Mouse (Mus musculus): ENCODE data around the gene Ahcyl2. TPM values are rescaled to one million over a fixed set of nuclear protein-coding genes. Genes with fewer than 3 reads are reported as not detected.
A peak's percentile ranks its signal among the peaks of the same experiment; 100 is the strongest.
"Not testable (repeated sequence)": the region's sequence is repeated elsewhere in the genome, so short reads cannot be mapped to it uniquely, and the experiment has no call there.

Ahcyl2 gene
- total RNA-seq (2021), result 100 to 1,000 TPM; 114 to 137 TPM

DNA sequence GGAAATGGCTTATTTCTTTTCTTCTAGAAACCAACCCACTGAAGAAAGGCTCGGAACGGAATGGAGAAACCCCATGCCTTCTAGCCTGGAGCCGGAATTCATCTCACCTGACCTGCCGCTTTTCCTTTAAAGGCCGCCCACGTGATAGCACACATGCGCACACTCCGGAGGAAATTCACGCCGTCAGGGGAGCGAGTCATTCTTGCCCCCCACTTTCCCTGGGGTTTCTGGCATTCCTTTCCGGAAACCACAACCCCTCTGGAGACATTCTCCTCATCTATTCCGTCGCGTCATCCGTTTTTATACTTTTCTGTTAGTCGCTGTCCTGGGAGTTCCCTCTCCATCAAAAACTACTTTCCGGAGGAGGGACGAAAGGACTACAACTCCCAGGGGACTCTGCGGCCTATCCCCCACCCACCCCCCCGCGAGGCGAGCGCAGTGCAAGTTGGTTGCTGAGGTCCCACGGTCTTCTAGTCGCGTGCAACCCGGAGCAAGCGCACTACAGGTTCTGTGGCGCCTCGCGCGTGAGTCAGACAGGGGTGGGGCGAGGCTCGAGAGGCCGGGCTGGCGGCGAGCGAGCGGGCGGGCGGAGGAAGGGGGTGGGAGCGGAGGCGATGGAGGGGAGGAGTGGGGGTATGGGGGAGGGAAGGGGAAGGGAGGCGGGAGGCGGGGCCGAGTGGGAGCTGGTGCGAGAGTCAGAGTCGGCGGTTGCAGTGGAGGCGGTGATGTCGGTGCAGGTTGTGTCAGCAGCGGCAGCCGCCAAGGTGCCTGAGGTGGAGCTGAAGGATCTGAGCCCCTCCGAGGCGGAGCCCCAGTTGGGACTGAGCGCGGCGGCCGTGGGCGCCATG is at the start of gene Ahcyl2:
Gene Ahcyl2, plus strand, starts transcription at position 199 of the 848 bp plus-strand sequence.
- intact Hi-C loops (cut with DNase I), result loop anchor here (2.0 to 5.0 kb wide), 2 partner anchors 47 to 279 kb away; partner anchors contain the start of gene Nrf1

DNA sequence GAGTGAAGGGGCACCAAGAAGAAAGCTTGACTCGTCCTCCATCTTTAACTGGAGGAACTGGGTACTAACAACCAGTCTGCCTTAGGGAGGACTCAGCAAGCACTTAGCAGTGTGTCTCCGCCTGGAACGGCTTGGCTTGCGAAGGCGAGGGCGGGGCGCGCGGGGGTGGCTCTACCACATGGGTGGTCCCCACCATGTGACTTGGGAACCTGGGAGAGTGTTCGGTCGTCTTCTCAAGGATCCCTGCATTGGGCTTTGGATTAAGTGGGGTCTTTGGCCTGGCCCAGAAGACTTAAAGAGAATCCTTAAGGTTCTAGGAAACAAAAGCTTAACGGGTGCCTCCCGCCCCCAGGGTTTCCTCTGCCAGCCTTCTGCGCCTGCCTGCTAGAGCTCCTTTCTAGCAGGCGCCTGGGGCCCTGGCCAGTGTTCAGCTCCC is 48.9 kb upstream of the Ahcyl2 start:
- intact Hi-C loops (cut with DNase I), result no loop called here
- peak; percentile 66 to 83 for DNase-seq (ENCODE audit: low spot score in 2 of 2)

More for the DNA sequence above, at the start of gene Ahcyl2:
- peak; percentile 95 to 98 for DNase-seq (ENCODE audit: low spot score in 2 of 2)

DNA sequence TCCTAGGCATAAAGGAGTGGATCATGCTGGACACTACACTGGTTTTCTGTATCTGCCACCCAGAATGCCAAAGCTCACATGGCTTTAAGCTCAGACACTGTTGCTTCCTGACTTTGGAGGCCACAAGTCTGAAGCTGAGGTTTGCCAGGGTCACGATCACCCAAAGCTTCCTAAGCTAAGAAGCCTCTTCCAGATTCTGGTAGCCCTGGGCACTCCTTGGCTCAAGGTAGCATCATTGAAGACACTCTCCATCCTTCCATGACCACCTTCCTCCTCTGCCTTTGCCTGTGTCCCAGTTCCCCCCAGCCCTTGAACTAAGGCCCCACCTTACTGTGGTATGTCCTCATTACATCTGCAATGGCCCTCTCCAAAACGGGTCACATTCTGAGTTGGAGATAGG is 45.9 kb upstream of the Ahcyl2 start:
- DNase-seq (ENCODE audit: low spot score in 2 of 2), result no peak
- intact Hi-C loops (cut with DNase I), result no loop called here

DNA sequence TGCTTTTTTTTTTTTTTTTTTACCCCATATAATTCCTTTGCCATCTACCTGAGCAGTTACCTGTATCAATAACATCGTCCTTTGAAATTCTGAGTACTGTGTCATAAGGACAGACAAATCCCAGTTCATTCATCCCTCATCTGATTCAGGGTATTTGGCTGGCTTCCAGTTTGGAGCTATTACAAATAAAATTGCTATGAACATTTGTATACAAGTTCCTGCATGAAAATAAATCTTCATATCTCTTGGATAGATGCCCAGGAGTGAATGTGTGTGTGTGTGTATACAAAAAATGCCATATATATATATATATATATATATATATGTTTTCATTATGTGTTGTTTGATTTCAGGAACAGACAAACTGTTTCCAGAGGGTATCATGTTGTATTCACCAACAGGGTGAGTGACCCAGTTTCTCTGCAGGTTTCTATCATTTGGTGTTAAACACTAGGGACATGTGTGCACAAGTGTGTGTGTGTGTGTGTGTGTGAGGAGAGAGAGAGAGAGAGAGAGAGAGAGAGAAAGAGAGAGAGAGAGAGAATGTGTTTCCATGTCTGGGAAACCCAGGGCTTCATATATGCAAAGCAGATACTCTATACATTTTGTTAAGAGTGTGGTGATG is 41.1 kb upstream of the Ahcyl2 start:
- intact Hi-C loops (cut with DNase I), result no loop called here
- DNase-seq (ENCODE audit: low spot score in 2 of 2), result no peak

DNA sequence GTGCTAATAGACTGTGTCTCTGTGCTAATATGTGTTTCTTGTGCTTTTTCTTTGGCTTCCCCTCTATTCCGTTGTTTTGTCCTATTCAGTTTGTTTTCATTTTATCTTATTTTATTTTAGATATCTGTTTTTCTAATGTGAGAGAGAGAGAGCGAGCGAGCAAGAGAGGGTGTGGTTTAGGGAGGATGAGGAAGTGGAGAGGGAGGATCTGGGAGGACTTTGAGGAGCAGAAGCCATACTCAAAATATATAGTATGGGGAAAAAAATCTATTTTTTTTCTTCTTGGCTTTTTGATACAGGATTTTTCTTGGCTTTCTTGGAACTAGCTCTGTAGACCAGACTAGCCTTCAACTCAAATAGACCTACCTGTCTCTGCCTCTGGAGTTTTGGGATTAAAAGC is 39.8 kb upstream of the Ahcyl2 start:
- intact Hi-C loops (cut with DNase I), result no loop called here

DNA sequence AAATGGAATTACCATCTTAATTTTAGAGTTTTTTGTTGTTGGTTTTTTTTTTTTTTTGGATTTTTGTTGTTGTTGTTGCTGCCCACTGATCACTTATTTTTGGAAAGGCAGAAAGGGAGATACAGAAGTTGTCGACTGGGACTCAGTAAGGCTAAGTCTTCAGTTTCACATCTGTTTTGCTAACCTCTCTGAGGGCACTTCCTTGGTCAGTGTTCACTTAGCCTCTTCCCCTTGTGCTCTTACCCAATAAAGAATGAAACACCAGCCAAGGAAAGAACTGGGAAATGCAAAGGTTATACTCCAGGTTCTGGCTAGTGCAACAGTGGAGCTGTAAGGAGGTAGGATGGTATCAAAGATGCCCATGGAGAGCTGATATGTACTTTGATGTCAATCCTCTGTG is 38.3 kb upstream of the Ahcyl2 start:
- DNase-seq (ENCODE audit: low spot score in 2 of 2), result no peak
- intact Hi-C loops (cut with DNase I), result no loop called here

More for the DNA sequence above, 39.8 kb upstream of the Ahcyl2 start:
- DNase-seq (ENCODE audit: low spot score in 2 of 2), result no peak

DNA sequence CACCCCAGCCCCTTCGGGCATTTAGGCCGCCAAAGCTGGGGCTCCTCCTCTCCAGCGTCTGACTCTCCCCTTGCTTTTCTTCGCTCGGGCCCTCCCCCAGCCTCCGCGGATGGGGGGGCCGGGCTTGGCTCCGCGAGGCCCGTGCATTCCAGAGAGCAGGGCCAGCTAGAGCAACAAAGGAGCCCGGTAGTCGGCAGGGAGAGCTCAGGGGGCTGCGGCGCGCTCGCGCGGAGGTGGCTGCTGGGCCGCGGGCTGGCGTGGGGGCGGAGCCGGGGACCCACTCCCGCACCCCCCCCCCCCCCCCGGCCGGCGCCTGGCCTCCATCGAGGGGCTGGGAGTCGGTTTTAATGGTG is 32.5 kb upstream of the Ahcyl2 start, which contains the start of gene Smo:
Gene Smo, plus strand, starts transcription at position 168 of the 353 bp plus-strand sequence.
- intact Hi-C loops (cut with DNase I), result no loop called here

DNA sequence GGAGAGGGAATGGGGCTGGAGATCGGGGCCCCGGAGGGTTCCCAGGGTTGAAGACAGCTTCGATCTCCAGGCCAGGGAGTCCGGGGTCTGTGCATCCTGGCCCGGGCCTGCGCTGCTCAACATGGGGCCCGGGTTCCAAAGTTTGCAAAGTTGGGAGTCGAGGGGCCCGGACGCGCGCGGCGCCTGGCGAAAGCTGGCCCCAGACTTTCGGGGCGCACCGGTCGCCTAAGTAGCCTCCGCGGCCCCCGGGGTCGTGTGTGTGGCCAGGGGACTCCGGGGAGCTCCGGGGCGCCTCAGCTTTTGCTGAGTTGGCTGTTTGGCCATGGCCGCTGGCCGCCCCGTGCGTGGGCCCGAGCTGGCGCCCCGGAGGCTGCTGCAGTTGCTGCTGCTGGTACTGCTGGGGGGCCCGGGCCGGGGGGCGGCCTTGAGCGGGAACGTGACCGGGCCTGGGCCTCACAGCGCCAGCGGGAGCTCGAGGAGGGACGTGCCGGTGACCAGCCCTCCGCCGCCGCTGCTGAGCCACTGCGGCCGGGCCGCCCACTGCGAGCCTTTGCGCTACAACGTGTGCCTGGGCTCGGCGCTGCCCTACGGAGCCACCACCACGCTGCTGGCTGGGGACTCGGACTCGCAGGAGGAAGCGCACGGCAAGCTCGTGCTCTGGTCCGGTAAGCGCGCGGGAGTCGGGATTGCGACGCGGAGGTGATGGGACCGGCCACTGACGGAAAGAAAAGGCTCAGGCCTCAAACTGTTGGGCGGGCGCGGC is 31.9 kb upstream of the Ahcyl2 start:
- intact Hi-C loops (cut with DNase I), result no loop called here
- DNase-seq (ENCODE audit: low spot score in 2 of 2), result peak in 1 of 2 experiments; percentile 25

More for the DNA sequence above, 32.5 kb upstream of the Ahcyl2 start, which contains the start of gene Smo:
- peak; percentile 22 to 33 for DNase-seq (ENCODE audit: low spot score in 2 of 2)

DNA sequence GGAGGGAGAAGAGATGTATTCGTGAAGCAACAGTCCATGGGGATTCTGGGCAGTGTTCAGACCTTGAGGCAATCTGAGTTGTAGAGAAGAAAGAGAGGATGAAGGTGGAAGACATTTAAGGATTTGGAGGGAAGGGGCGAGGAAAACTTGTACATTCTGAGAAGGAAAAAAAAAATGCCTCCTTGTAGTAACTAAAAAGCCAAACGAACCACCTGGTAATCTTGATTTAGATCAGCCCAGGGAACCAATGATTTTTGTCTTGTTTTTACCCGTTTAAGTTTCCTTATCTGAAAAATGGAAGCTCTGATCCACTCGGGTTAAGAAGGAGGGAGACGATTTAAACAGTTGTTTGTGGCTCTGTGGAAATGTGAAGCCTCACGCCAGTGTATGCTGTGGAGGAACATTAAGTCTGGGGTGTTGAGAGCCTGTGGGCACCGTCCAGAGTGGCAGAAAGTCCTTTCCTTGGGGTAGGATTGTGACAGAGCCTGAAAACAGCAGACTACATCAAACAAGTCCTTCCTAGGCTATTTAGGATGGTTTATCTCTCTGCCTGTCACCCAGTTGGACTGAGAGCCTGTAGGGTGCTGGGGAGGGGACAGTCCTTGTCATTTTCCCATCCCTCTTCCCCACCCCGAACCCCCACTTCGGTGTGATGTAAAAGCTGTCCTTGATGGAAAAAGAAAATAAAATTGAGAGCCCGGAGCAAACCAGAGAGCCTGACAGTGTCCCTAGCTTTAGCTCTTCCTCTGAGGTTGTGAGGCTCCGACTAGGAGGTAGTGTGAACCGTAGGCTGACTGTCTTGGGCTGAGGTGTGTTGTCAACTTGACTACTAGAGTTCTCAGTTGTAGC is 31.0 kb upstream of the Ahcyl2 start:
- intact Hi-C loops (cut with DNase I), result no loop called here
- DNase-seq (ENCODE audit: low spot score in 2 of 2), result no peak

DNA sequence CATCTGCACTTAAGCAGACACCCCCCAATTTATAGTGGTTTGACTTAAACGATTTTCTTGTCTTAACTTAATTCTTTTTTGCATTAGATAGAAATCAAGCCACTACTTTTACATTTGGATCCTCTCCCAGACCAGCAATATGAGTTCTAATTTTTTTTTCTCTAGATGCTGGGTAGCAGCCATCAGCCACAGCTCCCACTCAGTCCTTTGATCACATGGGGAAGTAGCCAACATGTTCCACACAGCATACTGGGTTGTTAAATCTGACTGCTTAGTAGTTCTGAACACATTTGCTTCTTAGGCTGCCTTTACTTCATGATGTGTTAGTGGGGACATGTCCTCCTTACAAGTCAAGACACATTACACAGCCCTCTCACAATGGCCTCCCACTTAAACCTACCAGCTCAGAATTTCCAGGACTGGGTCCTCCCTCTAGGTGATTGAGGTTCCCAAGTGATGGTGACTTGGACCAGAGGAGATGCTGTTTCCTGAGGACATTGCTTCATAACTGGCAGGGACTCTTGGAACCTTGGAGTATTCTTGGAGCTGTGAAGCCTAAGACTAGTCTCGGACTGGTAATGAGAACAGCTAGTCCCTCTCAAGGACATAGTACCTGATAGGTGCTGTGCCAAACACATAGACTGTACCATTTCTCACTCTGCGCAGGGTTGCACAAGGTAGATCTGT is 16.2 kb upstream of the Ahcyl2 start:
- intact Hi-C loops (cut with DNase I), result no loop called here
- peak; percentile 52 to 87 for DNase-seq (ENCODE audit: low spot score in 2 of 2)

DNA sequence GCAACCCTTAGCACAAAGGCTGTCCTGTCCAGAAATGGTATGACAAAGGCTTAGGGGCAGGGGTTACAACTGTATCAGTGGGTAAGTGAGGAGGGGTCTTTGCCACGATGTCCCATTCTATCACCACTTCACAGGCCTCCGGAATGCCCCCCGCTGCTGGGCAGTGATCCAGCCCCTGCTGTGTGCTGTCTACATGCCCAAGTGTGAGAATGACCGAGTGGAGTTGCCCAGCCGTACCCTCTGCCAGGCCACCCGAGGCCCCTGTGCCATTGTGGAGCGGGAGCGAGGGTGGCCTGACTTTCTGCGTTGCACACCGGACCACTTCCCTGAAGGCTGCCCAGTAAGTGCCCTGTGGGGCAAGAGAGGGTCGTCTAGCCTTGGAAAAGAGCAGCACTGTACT is 14.5 kb upstream of the Ahcyl2 start:
- no peak for DNase-seq (ENCODE audit: low spot score in 2 of 2)
- intact Hi-C loops (cut with DNase I), result no loop called here

DNA sequence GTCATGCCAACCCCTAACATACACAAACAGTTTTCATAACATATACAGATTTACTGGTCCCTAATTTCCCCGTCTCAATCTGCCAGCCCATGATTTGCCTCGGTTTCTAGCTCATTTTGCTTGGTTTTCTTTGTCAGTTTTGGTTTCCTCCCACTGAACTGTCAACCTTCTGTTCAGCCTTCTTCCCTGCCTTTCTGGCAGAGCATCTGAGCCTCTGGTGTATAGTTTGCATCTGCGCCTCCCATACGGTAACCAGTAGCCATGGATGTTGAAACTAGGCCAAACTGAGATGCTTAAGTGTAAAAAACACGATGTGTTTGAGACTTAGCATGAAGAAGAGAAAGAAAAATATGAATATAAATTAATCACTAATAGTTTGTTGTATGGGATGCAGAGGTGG is 11.8 kb upstream of the Ahcyl2 start:
- intact Hi-C loops (cut with DNase I), result no loop called here
- peak in 1 of 2 experiments; percentile 81 for DNase-seq (ENCODE audit: low spot score in 2 of 2)

DNA sequence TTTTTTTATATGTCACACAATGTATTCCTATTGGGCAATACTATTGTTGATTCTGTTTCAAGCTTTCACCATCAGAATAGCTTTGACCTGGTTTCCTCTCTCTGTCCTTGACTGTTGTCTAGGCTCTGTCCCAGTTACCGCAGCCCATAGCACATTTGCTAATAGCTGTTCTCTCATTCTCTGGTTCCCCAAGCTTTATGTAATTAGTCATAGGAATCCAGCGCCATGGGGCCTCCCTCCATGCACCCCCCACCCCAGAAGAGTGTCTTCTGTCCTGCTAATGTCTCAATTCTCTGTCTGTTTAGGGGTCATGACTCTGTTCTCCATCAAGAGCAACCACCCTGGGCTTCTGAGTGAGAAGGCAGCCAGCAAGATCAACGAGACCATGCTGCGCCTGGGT is 11.3 kb upstream of the Ahcyl2 start:
- no peak for DNase-seq (ENCODE audit: low spot score in 2 of 2)
- intact Hi-C loops (cut with DNase I), result no loop called here

DNA sequence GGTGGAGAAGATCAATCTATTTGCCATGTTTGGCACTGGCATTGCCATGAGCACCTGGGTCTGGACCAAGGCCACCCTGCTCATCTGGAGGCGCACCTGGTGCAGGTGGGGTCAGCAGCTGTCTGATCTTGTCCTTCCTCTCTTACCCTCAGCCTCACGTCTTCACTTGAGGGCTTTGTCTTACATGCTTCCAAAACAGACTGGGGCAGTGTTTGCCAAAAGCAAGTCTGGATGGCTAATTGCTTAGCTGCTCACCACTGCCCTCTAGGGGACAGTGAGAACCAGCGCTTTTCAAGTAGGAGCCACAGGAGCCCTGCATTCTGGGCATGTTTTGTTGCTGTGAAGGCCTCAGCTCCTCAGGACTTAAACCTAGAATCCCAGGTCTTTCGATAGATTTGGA is 9.4 kb upstream of the Ahcyl2 start:
- DNase-seq (ENCODE audit: low spot score in 2 of 2), result peak; percentile 76 to 82
- intact Hi-C loops (cut with DNase I), result loop anchor here (2.0 kb wide), 1 partner anchor 46 kb away; no protein-coding TSS in a partner anchor

DNA sequence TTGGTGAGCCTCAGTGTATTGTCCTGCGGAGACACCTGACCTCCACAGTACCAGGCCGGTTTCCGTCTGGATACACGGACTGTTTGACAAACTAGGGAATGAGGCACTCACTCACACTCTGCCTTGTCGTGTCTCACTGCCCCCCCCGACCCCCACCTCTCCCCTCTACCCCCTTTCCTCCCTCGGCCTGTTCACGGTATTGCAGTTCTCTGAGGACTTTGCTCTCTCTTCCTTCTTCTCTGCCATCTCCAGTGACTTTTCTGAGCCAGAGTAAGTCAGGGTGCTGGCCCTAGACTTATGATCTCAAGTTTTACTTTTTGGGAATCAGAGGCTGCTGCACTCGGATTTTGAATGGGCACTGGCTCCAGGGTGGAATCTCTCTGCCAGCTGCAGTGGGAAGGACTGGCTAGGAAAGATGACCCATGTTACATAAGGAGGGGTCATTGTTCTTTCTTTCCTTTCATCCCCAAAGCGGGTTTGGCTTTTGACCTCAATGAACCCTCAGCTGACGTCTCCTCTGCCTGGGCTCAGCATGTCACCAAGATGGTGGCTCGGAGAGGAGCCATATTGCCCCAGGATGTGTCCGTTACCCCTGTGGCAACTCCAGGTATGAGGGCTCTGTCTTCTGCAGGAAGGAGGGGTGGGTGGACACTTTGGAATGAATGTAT is 8.7 kb upstream of the Ahcyl2 start:
- no peak for DNase-seq (ENCODE audit: low spot score in 2 of 2)
- intact Hi-C loops (cut with DNase I), result loop anchor here (2.0 kb wide), 1 partner anchor 46 kb away; no protein-coding TSS in a partner anchor

DNA sequence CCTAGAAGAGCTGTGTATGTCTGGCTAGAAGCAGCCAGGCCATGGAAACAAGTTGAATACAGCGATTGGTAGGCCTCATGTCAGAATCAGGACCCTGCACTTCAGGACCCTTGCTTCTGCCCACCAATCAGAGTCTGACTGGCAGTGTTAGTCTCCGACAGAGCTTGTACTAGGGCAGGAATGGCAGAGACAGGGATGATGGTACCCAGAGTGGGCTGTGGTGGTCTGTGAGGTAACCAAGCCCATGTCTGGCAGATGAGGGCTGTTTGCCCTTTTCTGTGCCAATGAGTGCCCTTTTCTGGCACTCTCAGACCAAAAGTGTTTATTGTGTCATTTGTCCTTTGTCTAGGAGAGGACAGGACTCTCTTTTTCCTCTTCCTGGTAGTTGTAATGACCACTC is 7.4 kb upstream of the Ahcyl2 start:
- intact Hi-C loops (cut with DNase I); DNase-seq (ENCODE audit: low spot score in 2 of 2): not testable (repeated sequence)

DNA sequence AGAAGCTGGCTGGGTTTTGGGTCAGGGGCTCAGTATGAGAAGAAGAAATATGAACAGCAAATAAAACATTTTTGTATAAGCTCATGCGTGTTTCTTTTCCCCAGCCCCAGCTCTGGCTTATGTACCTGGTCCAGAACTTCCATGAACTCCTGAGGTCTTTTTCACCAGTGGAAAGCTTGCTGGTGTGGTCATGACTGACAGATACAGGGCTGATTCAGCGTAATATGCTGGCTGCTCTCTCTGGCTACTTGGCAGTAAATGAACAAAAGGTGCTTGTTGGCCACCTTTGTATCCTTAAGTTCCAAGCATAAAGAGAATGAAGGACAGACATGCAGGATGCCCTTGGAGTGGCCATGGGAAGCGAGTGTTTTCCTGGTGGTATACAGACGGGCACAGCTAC is 6.5 kb upstream of the Ahcyl2 start:
- intact Hi-C loops (cut with DNase I), result no loop called here
- no peak for DNase-seq (ENCODE audit: low spot score in 2 of 2)

DNA sequence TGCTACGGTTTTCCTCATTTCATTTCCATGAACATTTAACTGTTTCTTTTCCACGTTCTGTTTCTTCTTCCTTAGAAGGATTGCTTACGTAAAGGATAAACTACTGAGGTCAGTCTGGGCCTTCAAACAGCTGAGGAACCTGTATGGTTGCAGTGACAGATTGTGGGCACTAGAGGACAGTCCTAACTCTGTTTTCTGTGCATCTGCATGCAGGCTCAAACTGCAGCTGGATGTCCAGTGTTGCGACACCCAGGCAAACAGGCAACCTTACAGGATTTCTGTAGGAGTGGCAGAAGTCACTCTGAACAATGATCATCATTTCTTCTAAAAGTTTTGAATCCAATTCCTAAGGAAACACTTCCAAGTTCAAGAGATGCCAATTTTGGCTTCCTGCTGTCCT is 5.3 kb upstream of the Ahcyl2 start:
- intact Hi-C loops (cut with DNase I), result no loop called here
- peak in 1 of 2 experiments; percentile 17 for DNase-seq (ENCODE audit: low spot score in 2 of 2)
